In the genomic region with DNA sequence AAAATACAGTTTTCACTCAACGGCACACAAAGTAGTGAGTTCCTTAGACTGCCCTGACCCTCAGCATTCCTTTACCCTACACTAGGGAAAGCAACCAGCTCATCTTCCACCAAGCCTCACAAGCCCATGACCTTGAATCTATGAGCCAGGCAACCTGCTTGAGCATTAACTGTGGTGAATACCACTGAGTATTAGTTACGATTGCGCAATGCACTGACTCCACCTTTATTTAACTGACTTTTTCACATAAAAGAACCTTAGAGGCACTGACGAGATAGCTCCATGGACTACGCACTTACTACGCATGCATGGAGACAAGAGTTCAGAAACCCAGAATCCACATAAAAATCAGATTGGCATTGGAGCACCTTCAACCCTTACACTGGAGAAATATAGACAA, we compare ENCODE assay signal across 28 mouse cellular contexts.
DNase-seq lines count a peak whose midpoint lies in the region; ATAC-seq and TF ChIP-seq lines count a peak whose summit lies in the region.
"Had no signal": no experiment of that assay in that cellular context is flagged by ENCODE, and none has a peak within 500 bp of the region (broad histone marks: within the 10 kb centered on the region; RNA-seq: fewer than 3 reads in every experiment).

No protein-coding gene starts in this region.

- ATAC-seq in midbrain, embryonic 15.5 days (replicated peaks): no peak
- ATAC-seq: CD4-positive, CD25-positive, alpha-beta regulatory T cell, adult 4 months; forebrain, embryonic 14.5 days; forebrain, embryonic 16.5 days; Patski had no signal

- no peak overlapping the region for H3K4me2 ChIP-seq in midbrain, embryonic 15.5 days
- H3K4me2 ChIP-seq: embryonic facial prominence, embryonic 13.5 days; embryonic facial prominence, embryonic 15.5 days; forebrain, embryonic 12.5 days had no signal

- H3K27me3 ChIP-seq in liver, adult 2 months (ENCODE audit: control insufficient read depth, insufficient read depth, low read length): no peaks in the 10 kb centered on the region
- no peaks in the 10 kb centered on the region for H3K27me3 ChIP-seq in midbrain, embryonic 10.5 days (ENCODE audit: low read depth, poor library complexity, severe bottlenecking)
- H3K27me3 ChIP-seq in midbrain, embryonic 15.5 days (replicated peaks): no peaks in the 10 kb centered on the region
- H3K27me3 ChIP-seq: CH12.LX; embryonic facial prominence, embryonic 13.5 days; embryonic facial prominence, embryonic 15.5 days; forebrain, embryonic 12.5 days; Patski had no signal

- no peak overlapping the region for H3K27ac ChIP-seq in liver, adult 2 months (replicated peaks; ENCODE audit: insufficient read depth, low read depth, low read length)
- H3K27ac ChIP-seq in midbrain, embryonic 10.5 days (replicated peaks): no peak overlapping the region
- H3K27ac ChIP-seq in midbrain, embryonic 15.5 days: no peak overlapping the region
- H3K27ac ChIP-seq: embryonic facial prominence, embryonic 13.5 days; embryonic facial prominence, embryonic 15.5 days; forebrain, embryonic 10.5 days; forebrain, embryonic 12.5 days had no signal

- H3K36me3 ChIP-seq in liver, adult 2 months (ENCODE audit: control insufficient read depth, insufficient read depth, low read length): no peaks in the 10 kb centered on the region
- H3K36me3 ChIP-seq in midbrain, embryonic 10.5 days: no peaks in the 10 kb centered on the region
- no peaks in the 10 kb centered on the region for H3K36me3 ChIP-seq in midbrain, embryonic 15.5 days (replicated peaks)
- H3K36me3 ChIP-seq: embryonic facial prominence, embryonic 13.5 days; embryonic facial prominence, embryonic 15.5 days; forebrain, embryonic 10.5 days; forebrain, embryonic 12.5 days; G1E had no signal

- no peak for TF ChIP-seq CTCF in liver, adult 2 months (IDR thresholded peaks at IDR 0.05; ENCODE audit: low read depth, low read length)

- no peak for TF ChIP-seq POLR2A in liver, adult 2 months (IDR thresholded peaks at IDR 0.05; ENCODE audit: extremely low read depth, insufficient read depth, low read length)

- peaks cover 14% of the 10 kb centered on the region; the same call in 1 of the 2 replicates for H3K79me2 ChIP-seq in liver, adult 2 months (ENCODE audit: control insufficient read depth, insufficient read depth, low read length)

- peak; percentile 68 for DNase-seq in liver, adult 2 months (ENCODE audit: extremely low read depth, low read depth, low spot score)
- no peak for DNase-seq in liver
- peak; percentile 19 for DNase-seq in midbrain, embryonic 10.5 days (ENCODE audit: low spot score)
- DNase-seq in ZHBTc4 (ENCODE audit: low read depth, low spot score): peak; percentile 32
- no peak for DNase-seq in gastrocnemius, adult 18-20 months (ENCODE audit: low spot score)
- DNase-seq in frontal cortex, adult 2 months (ENCODE audit: extremely low spot score in 1 of 2, low spot score in 1 of 2): no peak
- DNase-seq: adrenal gland, adult 2 months; adrenal gland, postnatal 10 days; adrenal gland, postnatal 25 days; cerebellum, adult 11 months; cerebellum, adult 18-20 months; cerebellum, adult 8-10 months; cerebellum, adult 9-11 months; cerebellum, postnatal 14 days; cerebellum, postnatal 36 days; embryo, embryonic 11 days had no signal

- H3K4me3 ChIP-seq in liver, adult 2 months (ENCODE audit: insufficient read depth, low read depth, low read length): no peak overlapping the region
- no peak overlapping the region for H3K4me3 ChIP-seq in midbrain, embryonic 10.5 days
- no peak overlapping the region for H3K4me3 ChIP-seq in midbrain, embryonic 15.5 days
- H3K4me3 ChIP-seq: embryonic facial prominence, embryonic 13.5 days; embryonic facial prominence, embryonic 15.5 days; erythroblast, embryonic 14.5 days; forebrain, embryonic 10.5 days; forebrain, embryonic 12.5 days had no signal

- WGBS in liver, adult 2 months: 55% methylated on average over 6 of the region's 6 CpGs
- WGBS in midbrain, embryonic 10.5 days: 54% methylated on average over 6 of the region's 6 CpGs
- 64% methylated on average over 6 of the region's 6 CpGs for WGBS in midbrain, embryonic 15.5 days

- peaks cover 5% of the 10 kb centered on the region for H3K4me1 ChIP-seq in liver, adult 2 months (ENCODE audit: control insufficient read depth, insufficient read depth, low read length)
- H3K4me1 ChIP-seq in midbrain, embryonic 10.5 days: peaks cover 24% of the 10 kb centered on the region
- no peaks in the 10 kb centered on the region for H3K4me1 ChIP-seq in midbrain, embryonic 15.5 days
- H3K4me1 ChIP-seq: embryonic facial prominence, embryonic 13.5 days; embryonic facial prominence, embryonic 15.5 days had no signal

- no peaks in the 10 kb centered on the region for H3K9me3 ChIP-seq in midbrain, embryonic 10.5 days (replicated peaks)
- H3K9me3 ChIP-seq in midbrain, embryonic 15.5 days: no peaks in the 10 kb centered on the region
- H3K9me3 ChIP-seq: embryonic facial prominence, embryonic 13.5 days; embryonic facial prominence, embryonic 15.5 days; forebrain, embryonic 10.5 days; forebrain, embryonic 12.5 days had no signal

- H3K9ac ChIP-seq in liver, adult 2 months (ENCODE audit: low read depth, low read length): no peak overlapping the region
- no peak overlapping the region for H3K9ac ChIP-seq in midbrain, embryonic 15.5 days
- H3K9ac ChIP-seq: embryonic facial prominence, embryonic 13.5 days; embryonic facial prominence, embryonic 15.5 days; forebrain, embryonic 12.5 days had no signal

Comparison
In these comparisons a context has a peak if more than half of its experiments do, and no peak if none do; other contexts are left out.
1. DNase-seq: peak in liver, adult 2 months (single experiment), midbrain, embryonic 10.5 days (single experiment) and ZHBTc4 (single experiment); none in liver (single experiment), gastrocnemius, adult 18-20 months (single experiment) and frontal cortex, adult 2 months (0 of 2).